Mouse (Mus musculus): Measurements from ENCODE around the gene Morc4. TPM values are rescaled to one million over a fixed set of nuclear protein-coding genes. Genes with fewer than 3 reads are reported as not detected.

Gene Morc4
- 4.7 and 5.7 TPM in 2 replicates for polyA plus RNA-seq (2015; fragmentation: Nextera tagmentation; extraction: Ambion mirVana)

GRCm38 (mm10) chrX:139870938-139871791 lies at the start of gene Morc4:
TSS of gene Morc4 (minus strand) at chrX:139871677.
- Histone ChIP-seq H3K27me3 (replicated peaks) (peaks cover 15% of the 10 kb centered on the region; the same call in 1 of the 2 replicates), H3K4me1 (no peaks in the 10 kb centered on the region), H3K27ac (replicated peaks) (peak within 1 kb of the TSS; percentile 64; the same call in 1 of the 2 replicates), H3K9me3 (replicated peaks) (no peaks in the 10 kb centered on the region), H3K36me3 (no peaks in the 10 kb centered on the region), H3K4me2 (peak within 1 kb of the TSS; percentile 66), H3K9ac (replicated peaks) (peak within 1 kb of the TSS; percentile 55), H3K4me3 (replicated peaks) (peak within 1 kb of the TSS; percentile 59)
- ATAC-seq (ENCODE audit: low FRiP score), result peak; percentile 94
- 16% methylated on average over 80 of the region's 87 CpGs for WGBS

DNA sequence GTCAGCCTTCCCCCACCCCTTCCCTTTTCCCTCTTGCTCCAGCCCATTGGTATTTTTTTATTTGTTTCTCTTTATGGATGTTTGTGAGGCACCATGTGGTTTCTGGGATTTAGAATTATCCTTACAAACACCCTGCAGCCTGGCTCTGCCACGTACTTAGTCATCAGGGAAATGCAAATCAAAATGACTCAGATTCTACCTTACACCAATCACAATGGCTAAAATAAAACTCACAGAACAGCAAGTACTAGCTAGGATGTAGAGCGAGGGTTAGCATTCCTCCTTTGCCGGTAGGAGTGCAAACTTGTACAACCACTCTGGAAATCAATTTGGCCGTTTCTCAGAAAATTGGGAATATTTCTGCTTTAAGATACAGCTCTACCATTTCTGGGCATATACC lies 49.1 kb upstream of the Morc4 start:
- 79% methylated on average over 4 of the region's 4 CpGs for WGBS
- Histone ChIP-seq H3K9me3 (replicated peaks) (no peaks in the 10 kb centered on the region), H3K9ac (replicated peaks) (no peak overlapping the region), H3K4me2 (no peak overlapping the region), H3K4me1 (no peaks in the 10 kb centered on the region), H3K4me3 (replicated peaks) (no peak overlapping the region), H3K27me3 (replicated peaks) (no peaks in the 10 kb centered on the region), H3K27ac (replicated peaks) (no peak overlapping the region), H3K36me3 (no peaks in the 10 kb centered on the region)
- no peak for ATAC-seq (ENCODE audit: low FRiP score)

- Histone ChIP-seq H3K36me3 (no peaks in the 10 kb centered on the region), H3K4me2 (no peak overlapping the region), H3K4me1 (no peaks in the 10 kb centered on the region), H3K27ac (replicated peaks) (no peak overlapping the region), H3K9me3 (replicated peaks) (no peaks in the 10 kb centered on the region), H3K4me3 (replicated peaks) (no peak overlapping the region), H3K9ac (replicated peaks) (no peak overlapping the region), H3K27me3 (replicated peaks) (no peaks in the 10 kb centered on the region)
- WGBS, result 72% methylated on average over 1 of the region's 1 CpGs
- ATAC-seq (ENCODE audit: low FRiP score), result no peak
Measured at GRCm38 (mm10) chrX:139891387-139891786, 19.9 kb upstream of the Morc4 start.

DNA sequence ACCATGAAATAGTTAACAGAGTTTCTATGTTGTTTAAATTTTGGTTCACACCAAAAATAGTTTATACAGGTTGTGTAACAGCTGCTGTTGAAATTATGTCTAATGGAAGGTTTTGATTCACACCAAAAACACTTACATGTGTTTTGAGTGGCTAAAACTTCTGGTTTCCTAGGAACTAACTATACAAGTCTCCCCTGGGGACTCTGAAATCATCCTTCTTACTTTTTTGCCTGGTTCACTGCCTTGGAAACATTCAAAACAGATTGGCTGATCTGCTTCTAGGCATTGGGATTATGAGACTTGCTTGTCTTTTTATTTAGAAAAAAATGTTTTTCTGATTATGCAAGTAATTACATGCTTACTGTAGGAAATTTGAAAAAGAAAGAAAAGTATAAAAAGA lies 11.7 kb upstream of the Morc4 start:
- H3K27me3 ChIP-seq (replicated peaks), result 0 out of 2 replicates have a peak, but pooled peaks cover 4% of the 10 kb centered on the region
- H3K27ac ChIP-seq (replicated peaks), result no peak overlapping the region
- H3K9ac ChIP-seq (replicated peaks), result no peak overlapping the region
- ATAC-seq (ENCODE audit: low FRiP score), result no peak
- H3K4me2 ChIP-seq, result no peak overlapping the region
- H3K4me3 ChIP-seq (replicated peaks), result no peak overlapping the region
- no peaks in the 10 kb centered on the region for H3K4me1 ChIP-seq
- H3K9me3 ChIP-seq (replicated peaks), result no peaks in the 10 kb centered on the region
- no peaks in the 10 kb centered on the region for H3K36me3 ChIP-seq

DNA sequence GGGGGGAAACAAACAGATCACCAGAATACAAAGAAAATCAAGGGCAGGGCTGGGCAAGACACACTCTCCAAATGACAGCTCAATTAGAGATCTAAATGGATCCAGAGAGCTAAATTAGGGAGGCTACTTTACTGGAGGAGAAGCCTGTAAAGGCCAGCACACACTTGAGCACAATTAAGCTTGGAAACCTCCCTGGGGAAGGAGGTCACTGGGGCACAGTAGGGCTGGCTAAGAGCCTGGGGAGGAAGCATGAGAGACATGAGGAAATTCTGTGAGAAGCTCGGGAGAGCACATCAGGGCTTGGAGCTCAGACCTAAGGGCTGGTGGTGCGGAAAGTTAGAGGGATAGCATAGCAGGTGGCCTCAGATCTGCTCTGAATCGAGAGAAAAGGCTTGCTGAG lies 6.5 kb upstream of the Morc4 start:
- Histone ChIP-seq H3K27me3 (replicated peaks) (peaks cover 12% of the 10 kb centered on the region; the same call in 1 of the 2 replicates), H3K4me1 (no peaks in the 10 kb centered on the region), H3K36me3 (no peaks in the 10 kb centered on the region), H3K9ac (replicated peaks) (no peak overlapping the region), H3K27ac (replicated peaks) (no peak overlapping the region), H3K4me2 (no peak overlapping the region), H3K9me3 (replicated peaks) (no peaks in the 10 kb centered on the region), H3K4me3 (replicated peaks) (no peak overlapping the region)
- no peak for ATAC-seq (ENCODE audit: low FRiP score)
- 28% methylated on average over 3 of the region's 3 CpGs for WGBS

- H3K9me3 ChIP-seq (replicated peaks), result no peaks in the 10 kb centered on the region
- H3K36me3 ChIP-seq, result no peaks in the 10 kb centered on the region
- peaks cover 16% of the 10 kb centered on the region; the same call in 1 of the 2 replicates for H3K27me3 ChIP-seq (replicated peaks)
- no peak overlapping the region for H3K9ac ChIP-seq (replicated peaks)
- H3K4me3 ChIP-seq (replicated peaks), result no peak overlapping the region
- no peaks in the 10 kb centered on the region for H3K4me1 ChIP-seq
- ATAC-seq (ENCODE audit: low FRiP score), result no peak
- 85% methylated on average over 7 of the region's 7 CpGs for WGBS
- no peak overlapping the region for H3K4me2 ChIP-seq
- no peak overlapping the region for H3K27ac ChIP-seq (replicated peaks)
Measured at GRCm38 (mm10) chrX:139877105-139877504, 5.6 kb upstream of the Morc4 start.

DNA sequence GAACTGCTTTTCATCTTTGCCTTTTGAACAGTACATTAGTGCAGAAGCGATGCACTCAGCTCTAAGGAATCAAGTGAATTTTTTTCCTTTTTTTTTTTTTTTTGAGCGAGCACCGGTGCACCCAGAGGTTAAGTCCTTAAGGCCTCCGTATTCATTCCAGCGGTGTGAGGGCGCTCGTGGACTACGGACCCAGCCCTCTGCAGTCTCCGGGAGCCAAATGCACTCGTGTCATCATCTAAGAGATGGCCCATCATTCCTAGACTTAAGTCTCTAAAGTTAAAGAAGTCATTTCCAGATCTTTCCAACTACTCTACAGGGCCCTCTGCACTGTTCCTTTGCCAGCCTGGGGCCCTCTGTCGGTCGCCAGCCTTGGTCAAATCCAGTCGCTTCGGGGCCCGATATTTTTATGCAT lies 1.2 kb downstream of the Morc4 start:
- no peaks in the 10 kb centered on the region for H3K9me3 ChIP-seq (replicated peaks)
- H3K27me3 ChIP-seq (replicated peaks), result peaks cover 15% of the 10 kb centered on the region; the same call in 1 of the 2 replicates
- ATAC-seq (ENCODE audit: low FRiP score), result peak; percentile 54; the same call in 1 of the 2 replicates
- H3K4me2 ChIP-seq, result peak overlapping the region; percentile 66
- no peaks in the 10 kb centered on the region for H3K4me1 ChIP-seq
- H3K36me3 ChIP-seq, result no peaks in the 10 kb centered on the region
- H3K27ac ChIP-seq (replicated peaks), result no peak overlapping the region
- H3K4me3 ChIP-seq (replicated peaks), result peak overlapping the region; percentile 59
- whole genome bisulfite sequencing, result 20% methylated on average over 15 of the region's 15 CpGs
- peak overlapping the region; percentile 30; the same call in 1 of the 2 replicates for H3K9ac ChIP-seq (replicated peaks)

GRCm38 (mm10) chrX:139859402-139859801 lies 12.1 kb downstream of the Morc4 start:
- Histone ChIP-seq H3K27ac (replicated peaks) (no peak overlapping the region), H3K4me3 (replicated peaks) (no peak overlapping the region), H3K4me1 (no peaks in the 10 kb centered on the region), H3K27me3 (replicated peaks) (peaks cover 4% of the 10 kb centered on the region; the same call in 1 of the 2 replicates), H3K9me3 (replicated peaks) (no peaks in the 10 kb centered on the region), H3K36me3 (no peaks in the 10 kb centered on the region), H3K4me2 (no peak overlapping the region), H3K9ac (replicated peaks) (no peak overlapping the region)
- WGBS, result 77% methylated on average over 5 of the region's 5 CpGs
- ATAC-seq (ENCODE audit: low FRiP score), result no peak

DNA sequence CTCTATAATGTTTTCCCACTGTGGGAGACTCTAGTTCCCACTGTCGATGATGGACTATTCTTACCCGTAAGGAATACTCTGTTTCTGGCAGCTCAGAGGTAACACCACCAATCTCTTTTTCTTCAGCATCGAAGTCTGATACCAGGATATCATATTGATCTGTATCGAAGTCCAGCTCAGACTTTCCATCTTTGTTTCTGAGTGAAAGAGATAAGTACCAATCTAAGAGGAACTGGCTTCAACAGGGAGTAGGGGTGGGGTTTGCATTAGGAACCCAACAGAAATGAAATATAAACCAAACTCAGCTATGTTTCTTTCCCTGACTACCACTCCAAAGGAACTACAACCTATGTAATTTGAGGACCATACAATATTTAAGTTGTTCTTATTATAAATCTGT lies 16.7 kb downstream of the Morc4 start:
- H3K9ac ChIP-seq (replicated peaks), result no peak overlapping the region
- no peak overlapping the region for H3K27ac ChIP-seq (replicated peaks)
- H3K4me3 ChIP-seq (replicated peaks), result no peak overlapping the region
- H3K9me3 ChIP-seq (replicated peaks), result no peaks in the 10 kb centered on the region
- H3K27me3 ChIP-seq (replicated peaks), result peaks cover 7% of the 10 kb centered on the region; the same call in 1 of the 2 replicates
- no peak overlapping the region for H3K4me2 ChIP-seq
- no peaks in the 10 kb centered on the region for H3K36me3 ChIP-seq
- WGBS, result 94% methylated on average over 4 of the region's 4 CpGs
- no peak for ATAC-seq (ENCODE audit: low FRiP score)
- no peaks in the 10 kb centered on the region for H3K4me1 ChIP-seq

DNA sequence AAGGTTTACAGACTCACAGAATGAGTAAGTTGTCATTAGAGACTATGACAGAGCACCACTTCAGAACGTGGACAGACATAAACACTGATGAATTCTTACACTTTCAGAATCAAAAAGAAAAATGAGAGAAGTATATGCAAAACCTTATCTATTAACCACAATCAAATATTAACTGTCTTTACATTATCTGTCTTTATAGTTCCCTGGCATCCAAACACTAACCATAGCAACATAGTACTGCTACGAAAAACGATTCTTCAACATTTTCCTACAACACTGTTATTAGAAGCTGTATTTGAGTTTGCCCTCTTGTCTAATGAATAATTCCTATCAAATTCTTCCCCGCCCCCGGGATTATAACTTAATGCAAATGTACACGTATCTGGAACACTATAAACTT lies 30.4 kb downstream of the Morc4 start:
- WGBS, result 84% methylated on average over 6 of the region's 6 CpGs
- no peaks in the 10 kb centered on the region for H3K9me3 ChIP-seq (replicated peaks)
- no peak overlapping the region for H3K4me2 ChIP-seq
- H3K4me3 ChIP-seq (replicated peaks), result no peak overlapping the region
- H3K27me3 ChIP-seq (replicated peaks), result peaks cover 3% of the 10 kb centered on the region; the same call in 1 of the 2 replicates
- no peak overlapping the region for H3K27ac ChIP-seq (replicated peaks)
- H3K4me1 ChIP-seq, result no peaks in the 10 kb centered on the region
- H3K36me3 ChIP-seq, result no peaks in the 10 kb centered on the region
- no peak for ATAC-seq (ENCODE audit: low FRiP score)
- H3K9ac ChIP-seq (replicated peaks), result no peak overlapping the region

GRCm38 (mm10) chrX:139839057-139839456 lies 32.4 kb downstream of the Morc4 start:
- no peaks in the 10 kb centered on the region for H3K9me3 ChIP-seq (replicated peaks)
- no peak overlapping the region for H3K4me2 ChIP-seq
- no peak overlapping the region for H3K4me3 ChIP-seq (replicated peaks)
- no peak overlapping the region for H3K27ac ChIP-seq (replicated peaks)
- no peak for ATAC-seq (ENCODE audit: low FRiP score)
- no peaks in the 10 kb centered on the region for H3K4me1 ChIP-seq
- no peak overlapping the region for H3K9ac ChIP-seq (replicated peaks)
- peaks cover 3% of the 10 kb centered on the region; the same call in 1 of the 2 replicates for H3K27me3 ChIP-seq (replicated peaks)
- no peaks in the 10 kb centered on the region for H3K36me3 ChIP-seq
- 55% methylated on average over 3 of the region's 3 CpGs for WGBS

DNA sequence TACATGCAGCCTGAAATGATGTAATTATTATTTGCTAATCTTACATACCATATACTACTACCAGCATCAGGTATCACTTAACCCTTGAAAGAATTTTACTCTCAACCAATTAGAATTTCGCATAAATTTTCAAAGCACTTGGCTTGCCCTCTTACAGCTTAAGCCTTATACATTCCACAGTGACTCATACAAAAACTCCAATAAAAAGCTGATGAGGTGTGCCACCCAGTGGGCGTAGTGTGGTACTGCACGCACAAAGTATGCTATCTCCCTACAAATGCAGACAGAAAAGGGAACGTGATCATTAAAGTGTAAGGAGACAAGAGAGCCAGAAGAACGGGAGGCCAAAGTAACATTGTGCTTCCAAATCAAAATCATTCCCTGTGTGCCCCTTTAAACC lies 39.0 kb downstream of the Morc4 start:
- ATAC-seq (ENCODE audit: low FRiP score), result no peak; the same call in 1 of the 2 replicates
- no peaks in the 10 kb centered on the region for H3K36me3 ChIP-seq
- H3K9ac ChIP-seq (replicated peaks), result no peak overlapping the region
- no peaks in the 10 kb centered on the region for H3K4me1 ChIP-seq
- H3K4me2 ChIP-seq, result no peak overlapping the region
- 25% methylated on average over 5 of the region's 5 CpGs for WGBS
- H3K27ac ChIP-seq (replicated peaks), result no peak overlapping the region
- H3K9me3 ChIP-seq (replicated peaks), result no peaks in the 10 kb centered on the region
- H3K4me3 ChIP-seq (replicated peaks), result no peak overlapping the region
- H3K27me3 ChIP-seq (replicated peaks), result peaks cover 5% of the 10 kb centered on the region; the same call in 1 of the 2 replicates

All from neural tube, embryonic 15.5 days (tissue).